Mouse (Mus musculus): ENCODE data around the gene Caml. TPM values are rescaled to one million over a fixed set of nuclear protein-coding genes. Genes with fewer than 3 reads are reported as not detected.
"Not testable (repeated sequence)": the region's sequence is repeated elsewhere in the genome, so short reads cannot be mapped to it uniquely, and the experiment has no call there.

The Caml gene
- polyA plus RNA-seq, 1 experiment from 2014 or later: 73.9 TPM

- peak within 1 kb of the TSS; percentile 64 for H3K27ac ChIP-seq (replicated peaks)
- no peaks in the 10 kb centered on the region for H3K9me3 ChIP-seq
- H3K36me3 ChIP-seq: peaks cover 47% of the 10 kb centered on the region
- H3K4me1 ChIP-seq: peaks cover 14% of the 10 kb centered on the region
- H3K4me2 ChIP-seq (replicated peaks): peak within 1 kb of the TSS; percentile 67
- peak; percentile 85 for ATAC-seq (ENCODE audit: low FRiP score, low read depth)
- H3K27me3 ChIP-seq: no peaks in the 10 kb centered on the region
- peak within 1 kb of the TSS; percentile 86 for H3K9ac ChIP-seq (replicated peaks)
- WGBS: 11% methylated on average over 47 of the region's 51 CpGs
- H3K4me3 ChIP-seq: peak within 1 kb of the TSS; percentile 86
Measured at GRCm38 (mm10) chr13:55599566-55600540, 23.0 kb upstream of the Caml start, which contains the start of gene B4galt7. TSS of gene B4galt7 (plus strand) at chr13:55599896.

GRCm38 (mm10) chr13:55600657-55601056 is 22.1 kb upstream of the Caml start:
- H3K4me3 ChIP-seq: peak overlapping the region; percentile 86
- 29% methylated on average over 9 of the region's 9 CpGs for WGBS
- peaks cover 45% of the 10 kb centered on the region for H3K36me3 ChIP-seq
- no peaks in the 10 kb centered on the region for H3K9me3 ChIP-seq
- no peaks in the 10 kb centered on the region for H3K27me3 ChIP-seq
- peak; percentile 41; the same call in 1 of the 2 replicates for ATAC-seq (ENCODE audit: low FRiP score, low read depth)
- H3K4me1 ChIP-seq: peaks cover 14% of the 10 kb centered on the region
- H3K9ac ChIP-seq (replicated peaks): peak overlapping the region; percentile 86
- H3K27ac ChIP-seq (replicated peaks): peak overlapping the region; percentile 64
- peak overlapping the region; percentile 67 for H3K4me2 ChIP-seq (replicated peaks)

DNA sequence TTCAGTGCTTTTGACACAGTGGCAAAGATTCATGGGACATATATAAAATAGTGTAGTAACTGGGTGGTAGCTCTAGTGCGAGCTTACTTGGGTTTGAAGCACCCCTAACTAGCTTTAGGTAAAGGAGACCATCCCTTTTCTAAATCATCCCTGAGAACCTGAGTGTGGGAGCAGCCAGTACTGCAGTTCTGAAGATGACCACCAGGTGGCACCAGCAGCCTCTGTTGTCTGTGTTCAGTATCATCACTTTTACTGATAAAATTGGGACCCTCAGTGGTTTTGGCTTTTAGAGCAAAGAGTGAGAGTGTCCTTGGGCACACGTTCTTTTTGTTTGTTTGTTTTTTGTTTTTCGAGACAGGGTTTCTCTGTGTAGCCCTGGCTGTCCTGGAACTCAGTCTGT is 21.2 kb upstream of the Caml start:
- Histone ChIP-seq H3K4me1 (peaks cover 14% of the 10 kb centered on the region), H3K4me2 (replicated peaks) (no peak overlapping the region), H3K9ac (replicated peaks) (no peak overlapping the region), H3K27ac (replicated peaks) (no peak overlapping the region), H3K36me3 (peaks cover 41% of the 10 kb centered on the region), H3K9me3 (no peaks in the 10 kb centered on the region), H3K27me3 (no peaks in the 10 kb centered on the region), H3K4me3 (no peak overlapping the region)
- 7% methylated on average over 3 of the region's 3 CpGs for WGBS
- no peak for ATAC-seq (ENCODE audit: low FRiP score, low read depth)

GRCm38 (mm10) chr13:55604606-55605005 is 18.2 kb upstream of the Caml start:
- no peak overlapping the region for H3K9ac ChIP-seq (replicated peaks)
- H3K9me3 ChIP-seq: no peaks in the 10 kb centered on the region
- H3K4me2 ChIP-seq (replicated peaks): no peak overlapping the region
- no peaks in the 10 kb centered on the region for H3K27me3 ChIP-seq
- no peak overlapping the region for H3K4me3 ChIP-seq
- peaks cover 10% of the 10 kb centered on the region for H3K4me1 ChIP-seq
- 93% methylated on average over 3 of the region's 3 CpGs for WGBS
- H3K27ac ChIP-seq (replicated peaks): no peak overlapping the region
- no peak for ATAC-seq (ENCODE audit: low FRiP score, low read depth)
- H3K36me3 ChIP-seq: peaks cover 50% of the 10 kb centered on the region

- no peak overlapping the region for H3K4me2 ChIP-seq (replicated peaks)
- no peaks in the 10 kb centered on the region for H3K27me3 ChIP-seq
- no peak overlapping the region for H3K27ac ChIP-seq (replicated peaks)
- H3K36me3 ChIP-seq: peaks cover 60% of the 10 kb centered on the region
- no peaks in the 10 kb centered on the region for H3K9me3 ChIP-seq
- H3K4me3 ChIP-seq: no peak overlapping the region
- H3K9ac ChIP-seq (replicated peaks): no peak overlapping the region
- 84% methylated on average over 10 of the region's 10 CpGs for WGBS
- no peaks in the 10 kb centered on the region for H3K4me1 ChIP-seq
- no peak for ATAC-seq (ENCODE audit: low FRiP score, low read depth)
Measured at GRCm38 (mm10) chr13:55606899-55607623, 15.7 kb upstream of the Caml start.

- no peak overlapping the region for H3K27ac ChIP-seq (replicated peaks)
- H3K9ac ChIP-seq (replicated peaks): no peak overlapping the region
- 97% methylated on average over 2 of the region's 2 CpGs for WGBS
- no peaks in the 10 kb centered on the region for H3K9me3 ChIP-seq
- no peak overlapping the region for H3K4me3 ChIP-seq
- H3K4me2 ChIP-seq (replicated peaks): no peak overlapping the region
- ATAC-seq (ENCODE audit: low FRiP score, low read depth): no peak
- H3K36me3 ChIP-seq: peaks cover 60% of the 10 kb centered on the region
- no peaks in the 10 kb centered on the region for H3K4me1 ChIP-seq
- no peaks in the 10 kb centered on the region for H3K27me3 ChIP-seq
Measured at GRCm38 (mm10) chr13:55607624-55608006, 15.2 kb upstream of the Caml start.

DNA sequence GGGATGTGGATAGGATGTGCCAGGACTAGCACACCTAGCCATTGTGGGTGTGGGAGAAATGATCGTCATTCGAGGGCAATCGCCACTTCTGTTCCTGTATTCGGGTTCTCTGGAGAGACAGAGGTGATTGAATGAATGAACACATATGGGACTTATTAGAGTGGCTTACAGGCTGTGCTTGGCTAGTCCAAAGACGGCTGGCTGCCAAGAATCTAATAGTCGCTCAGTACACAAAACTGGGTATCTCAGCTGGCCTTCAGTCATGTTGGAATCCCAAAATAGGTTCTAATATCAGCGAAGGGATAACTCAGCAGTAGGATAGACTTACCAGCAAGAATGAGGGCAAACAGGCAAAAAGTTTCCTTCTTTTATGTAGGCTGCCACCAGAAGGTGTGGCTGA is 10.8 kb upstream of the Caml start:
- H3K9ac ChIP-seq (replicated peaks): no peak overlapping the region
- no peaks in the 10 kb centered on the region for H3K9me3 ChIP-seq
- WGBS: 83% methylated on average over 7 of the region's 7 CpGs
- no peak for ATAC-seq (ENCODE audit: low FRiP score, low read depth)
- no peak overlapping the region for H3K27ac ChIP-seq (replicated peaks)
- peaks cover 35% of the 10 kb centered on the region for H3K36me3 ChIP-seq
- no peaks in the 10 kb centered on the region for H3K4me1 ChIP-seq
- no peaks in the 10 kb centered on the region for H3K27me3 ChIP-seq
- no peak overlapping the region for H3K4me2 ChIP-seq (replicated peaks)
- H3K4me3 ChIP-seq: no peak overlapping the region

DNA sequence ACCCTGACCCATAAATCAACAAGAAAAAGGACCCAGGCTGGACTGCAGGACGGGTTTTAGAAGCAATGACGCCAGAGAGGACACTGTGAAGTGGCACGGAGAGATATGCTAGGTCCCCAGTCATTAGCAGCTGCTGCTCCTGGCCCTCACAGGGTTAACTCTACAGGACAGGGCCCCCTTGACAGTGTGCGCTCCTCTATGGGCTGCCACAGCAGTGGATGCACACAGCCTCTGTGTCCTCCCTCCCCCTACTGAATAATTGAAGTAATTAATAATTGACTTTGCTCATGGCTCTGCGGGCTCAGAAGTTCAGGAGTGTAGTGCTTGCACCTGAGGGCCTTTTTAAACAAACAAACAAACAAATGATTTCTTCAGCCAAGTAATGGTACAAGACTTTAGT is 9.3 kb upstream of the Caml start:
- Histone ChIP-seq H3K4me3 (no peak overlapping the region), H3K9me3 (no peaks in the 10 kb centered on the region), H3K36me3 (peaks cover 22% of the 10 kb centered on the region), H3K27ac (replicated peaks) (no peak overlapping the region), H3K4me1 (no peaks in the 10 kb centered on the region), H3K4me2 (replicated peaks) (no peak overlapping the region), H3K9ac (replicated peaks) (no peak overlapping the region), H3K27me3 (no peaks in the 10 kb centered on the region)
- no peak for ATAC-seq (ENCODE audit: low FRiP score, low read depth)
- WGBS: 49% methylated on average over 5 of the region's 5 CpGs

GRCm38 (mm10) chr13:55619328-55619727 is 3.5 kb upstream of the Caml start:
- Histone ChIP-seq H3K4me2 (replicated peaks) (no peak overlapping the region), H3K4me1 (peaks cover 14% of the 10 kb centered on the region), H3K9ac (replicated peaks) (no peak overlapping the region), H3K4me3 (no peak overlapping the region), H3K36me3 (no peaks in the 10 kb centered on the region), H3K27me3 (0 out of 2 replicates have a peak, but pooled peaks cover 3% of the 10 kb centered on the region), H3K9me3 (no peaks in the 10 kb centered on the region), H3K27ac (replicated peaks) (no peak overlapping the region)
- ATAC-seq (ENCODE audit: low FRiP score, low read depth): no peak
- 92% methylated on average over 4 of the region's 4 CpGs for WGBS

DNA sequence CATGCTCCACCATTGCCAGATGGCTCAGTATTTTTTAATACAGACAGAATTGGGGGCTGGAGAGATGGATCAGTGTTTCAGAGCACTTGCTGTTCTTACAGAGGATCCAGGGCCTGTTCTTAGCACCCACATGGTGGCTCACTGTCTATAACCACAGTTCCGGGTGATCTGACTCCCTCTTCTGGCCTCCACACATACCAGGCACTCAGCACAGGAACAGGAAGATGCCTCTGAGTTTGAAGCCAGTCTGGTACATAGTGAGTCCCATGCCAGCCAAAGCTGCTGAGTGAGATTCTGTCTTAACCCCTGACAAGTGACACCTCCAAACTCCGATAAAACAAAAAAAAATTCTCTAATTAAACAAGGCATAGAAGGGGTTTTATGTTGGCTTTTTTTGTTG is 2.5 kb upstream of the Caml start:
- WGBS: 78% methylated on average over 2 of the region's 2 CpGs
- H3K27ac ChIP-seq (replicated peaks): no peak overlapping the region
- 0 out of 2 replicates have a peak, but pooled peaks cover 3% of the 10 kb centered on the region for H3K27me3 ChIP-seq
- H3K4me3 ChIP-seq: no peak overlapping the region
- H3K9me3 ChIP-seq: no peaks in the 10 kb centered on the region
- H3K9ac ChIP-seq (replicated peaks): no peak overlapping the region
- ATAC-seq (ENCODE audit: low FRiP score, low read depth): no peak
- H3K36me3 ChIP-seq: peaks cover under 1% of the 10 kb centered on the region; the same call in 1 of the 2 replicates
- peaks cover 21% of the 10 kb centered on the region for H3K4me1 ChIP-seq
- H3K4me2 ChIP-seq (replicated peaks): no peak overlapping the region

DNA sequence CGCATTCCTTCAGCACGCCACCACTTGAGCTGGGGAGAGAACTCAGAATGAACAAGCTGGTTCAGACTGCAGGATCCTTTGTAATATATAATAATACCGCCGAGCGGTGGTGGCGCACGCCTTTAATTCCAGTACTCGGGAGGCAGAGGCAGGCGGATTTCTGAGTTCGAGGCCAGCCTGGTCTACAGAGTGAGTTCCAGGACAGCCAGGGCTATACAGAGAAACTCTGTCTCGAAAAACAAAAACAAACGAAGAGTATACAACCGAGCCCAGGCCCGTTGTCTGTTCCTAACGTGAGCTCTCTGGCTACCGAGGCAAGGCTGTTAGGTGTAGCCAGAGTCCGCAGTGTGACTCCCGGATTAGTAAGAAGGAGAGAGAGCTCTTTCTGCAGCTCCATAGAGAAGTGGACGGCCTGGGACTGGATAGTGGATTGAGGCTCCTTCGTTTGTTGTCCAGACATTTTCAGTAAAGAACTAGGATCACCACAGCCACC is 603 bp upstream of the Caml start:
- not testable (repeated sequence) for H3K36me3 ChIP-seq; H3K9me3 ChIP-seq; H3K27me3 ChIP-seq; ATAC-seq (ENCODE audit: low FRiP score, low read depth)
- Histone ChIP-seq H3K4me1 (peaks cover 21% of the 10 kb centered on the region), H3K4me3 (peak overlapping the region; percentile 90), H3K27ac (replicated peaks) (peak overlapping the region; percentile 86), H3K4me2 (replicated peaks) (peak overlapping the region; percentile 67), H3K9ac (replicated peaks) (peak overlapping the region; percentile 81)
- 26% methylated on average over 20 of the region's 20 CpGs for WGBS

Data from midbrain, embryonic 12.5 days (tissue).